Comparison of ENCODE assay signal across 9 mouse cellular contexts in genomic region chr5:113043531-113043930, GRCm38 (mm10). TPM values are rescaled to one million over a fixed set of nuclear protein-coding genes. Genes with fewer than 3 reads are reported as not detected.
DNase-seq lines count a peak whose midpoint lies in the region; ATAC-seq lines count a peak whose summit lies in the region.
"Had no signal": no experiment of that assay in that cellular context is flagged by ENCODE, and none has a peak within 500 bp of the region (broad histone marks: within the 10 kb centered on the region; RNA-seq: fewer than 3 reads in every experiment).

No protein-coding gene starts in this region.

- peak; percentile 71 for ATAC-seq in cerebellum, adult (ENCODE audit: insufficient number of reproducible peaks, low FRiP score, low TSS enrichment)
- no peak for ATAC-seq in megakaryocyte progenitor cell, adult 5-6 weeks (replicated peaks; ENCODE audit: poor library complexity)
- ATAC-seq: lung, postnatal 0 days had no signal

- no peak for DNase-seq in cerebellum, postnatal 4 days (ENCODE audit: low spot score in 2 of 2)
- peak; percentile 59 for DNase-seq in adrenal gland, postnatal 25 days
- DNase-seq in gastrocnemius, postnatal 10 days = peak; percentile 41
- peak; percentile 56 to 69 for DNase-seq in layer of hippocampus, postnatal 10 days (ENCODE audit: low spot score in 2 of 2)
- DNase-seq in adipocyte (ENCODE audit: low spot score) = no peak
- no peak for DNase-seq in spleen, postnatal 4 days (ENCODE audit: low spot score in 2 of 2)

RNA-seq across cellular contexts. Expression of gene Crybb2, which starts 26.4 kb away (rescaled TPM):
- total RNA-seq in adrenal gland, postnatal 25 days (2021) = not detected in 2 replicates
- not detected for total RNA-seq in gastrocnemius, postnatal 10 days (2021)
- not detected for total RNA-seq in layer of hippocampus, postnatal 10 days (2021)
- total RNA-seq in megakaryocyte progenitor cell, adult 5-6 weeks (2015) = not detected in 2 replicates
- not detected in 2 replicates for total RNA-seq in megakaryocyte progenitor cell, adult 5-6 weeks (2017)

RNA-seq across cellular contexts. Expression of gene Grk3, which starts 27.9 kb away (rescaled TPM):
- total RNA-seq in adrenal gland, postnatal 25 days (2021) = 18.1 and 19.8 TPM in 2 replicates
- 1 to 10 TPM; 3.9 to 4.9 TPM for total RNA-seq in gastrocnemius, postnatal 10 days (2021)
- 10 to 100 TPM; 63.3 to 73.1 TPM for total RNA-seq in layer of hippocampus, postnatal 10 days (2021)
- total RNA-seq in megakaryocyte progenitor cell, adult 5-6 weeks (2015) = 17.0 and 18.6 TPM in 2 replicates
- 18.7 and 21.8 TPM in 2 replicates for total RNA-seq in megakaryocyte progenitor cell, adult 5-6 weeks (2017)

RNA-seq across cellular contexts. Expression of gene Crybb3, which starts 37.9 kb away (rescaled TPM):
- total RNA-seq in adrenal gland, postnatal 25 days (2021) = 0.70 TPM in 1 of 2 replicates, not detected in the other
- 1 to 10 TPM in 1 of 2 experiments, under 1 TPM in 1; 0.68 to 2.0 TPM for total RNA-seq in gastrocnemius, postnatal 10 days (2021)
- 1 to 10 TPM; 2.2 to 2.9 TPM for total RNA-seq in layer of hippocampus, postnatal 10 days (2021)
- total RNA-seq in megakaryocyte progenitor cell, adult 5-6 weeks (2015) = not detected in 2 replicates
- not detected in 2 replicates for total RNA-seq in megakaryocyte progenitor cell, adult 5-6 weeks (2017)

Comparison
In these comparisons a context has a peak if more than half of its experiments do, and no peak if none do; other contexts are left out.
1. DNase-seq: peak in adrenal gland, postnatal 25 days (single experiment), gastrocnemius, postnatal 10 days (single experiment) and layer of hippocampus, postnatal 10 days (2 of 2); none in cerebellum, postnatal 4 days (0 of 2), adipocyte (single experiment) and spleen, postnatal 4 days (0 of 2).